Mouse (Mus musculus) spleen, adult 12 weeks (tissue): Measurements from ENCODE around the gene Gdpd1.
"Not testable (repeated sequence)": the region's sequence is repeated elsewhere in the genome, so short reads cannot be mapped to it uniquely, and the experiment has no call there.

Experiments used
- DNase-seq: peaks from one replicate; pipeline ENCODE4 v3.0.0; 2022; ENCODE audit warnings: low spot score

The Gdpd1 gene

DNA sequence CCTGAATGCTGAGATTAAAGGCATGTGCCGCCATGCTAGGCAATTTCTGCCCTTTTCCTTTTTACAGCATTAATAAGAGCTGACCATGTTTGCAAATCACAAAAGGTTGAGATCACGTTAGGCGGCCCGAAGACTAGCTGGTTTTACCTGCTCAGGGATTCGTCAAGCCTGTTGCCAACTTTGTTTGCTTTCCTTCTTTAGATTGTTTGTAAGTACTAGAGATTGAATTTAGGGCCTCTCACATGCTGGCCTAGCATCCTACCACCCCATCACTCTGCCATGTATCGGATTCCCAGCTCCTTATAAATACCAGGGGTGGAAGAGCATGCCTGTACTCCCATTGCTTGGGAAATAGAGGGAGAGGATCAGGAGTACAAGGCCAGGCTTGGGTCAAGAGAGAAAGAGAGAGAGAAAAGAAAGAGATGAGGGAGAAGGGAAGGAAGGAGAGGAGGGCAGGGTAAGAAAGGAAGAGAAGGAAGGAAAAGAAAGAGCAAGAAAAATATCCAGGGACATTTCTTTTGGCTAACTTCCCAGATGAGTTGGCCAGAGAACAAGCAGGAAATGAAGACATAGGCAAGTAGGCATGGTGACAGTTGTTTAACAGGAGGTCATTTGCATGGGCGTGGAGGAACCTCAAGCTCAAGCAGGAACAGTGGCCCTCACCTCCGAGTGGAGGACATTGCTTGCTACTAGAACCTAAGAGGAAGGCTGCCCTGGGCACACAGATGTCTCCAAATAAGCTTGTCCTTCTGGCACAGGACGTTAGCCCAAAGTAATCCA lies 47.6 kb downstream of the Gdpd1 start:
- no peak for DNase-seq

DNA sequence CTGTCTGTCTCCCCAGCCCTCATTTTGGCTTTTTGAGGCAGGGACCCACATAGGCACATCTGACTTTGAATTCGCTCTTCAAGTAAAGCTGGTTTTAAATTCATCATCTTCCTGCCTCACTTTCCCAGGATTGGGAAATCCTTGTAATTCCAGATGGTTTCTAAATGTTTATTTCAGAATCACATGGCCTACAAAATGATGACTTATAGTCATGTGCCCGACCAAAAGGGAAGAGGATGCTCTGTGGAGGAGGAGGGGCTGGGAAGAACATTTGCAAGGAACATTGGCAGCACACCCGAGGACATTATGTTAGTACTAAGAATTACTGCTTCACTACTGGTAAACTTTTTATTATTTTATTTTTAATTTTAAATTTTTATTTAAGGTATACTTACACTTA lies 48.5 kb downstream of the Gdpd1 start:
- no peak for DNase-seq

DNA sequence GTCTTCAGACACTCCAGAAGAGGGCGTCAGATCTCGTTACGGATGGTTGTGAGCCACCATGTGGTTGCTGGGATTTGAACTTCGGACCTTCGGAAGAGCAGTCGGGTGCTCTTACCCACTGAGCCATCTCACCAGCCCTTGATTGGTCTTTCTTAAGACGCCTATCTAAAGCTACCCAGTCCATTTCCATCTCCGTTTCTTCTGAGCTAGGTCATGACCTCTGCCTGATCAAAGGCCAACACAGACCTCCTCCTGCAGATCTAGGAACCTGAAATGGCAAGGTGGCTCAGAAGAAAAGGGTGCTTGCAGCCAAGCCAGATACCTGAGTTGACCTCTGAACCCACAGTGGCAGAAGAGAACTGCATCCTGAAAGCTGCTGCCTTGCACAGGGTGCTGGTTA lies 50.6 kb downstream of the Gdpd1 start:
- not testable (repeated sequence) for DNase-seq

DNA sequence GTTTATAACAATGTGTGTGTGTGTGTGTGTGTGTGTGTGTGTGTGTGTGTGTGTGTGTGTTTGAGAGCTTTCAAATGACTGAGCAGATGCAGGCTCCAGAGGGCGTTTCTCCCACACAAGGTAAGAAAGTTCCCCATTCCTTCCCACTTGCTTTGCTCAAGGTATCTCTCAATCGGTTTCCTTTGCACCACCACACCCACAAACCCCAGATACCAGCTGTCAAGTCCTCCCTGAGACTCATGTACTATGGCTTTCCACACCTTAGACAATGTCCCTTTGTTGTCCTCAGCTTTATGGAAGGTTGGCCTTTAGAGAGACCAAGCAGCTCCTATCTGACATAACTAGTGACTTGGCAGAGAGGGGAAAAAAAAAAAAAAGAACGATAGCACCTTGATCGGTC lies 51.1 kb downstream of the Gdpd1 start:
- no peak for DNase-seq

DNA sequence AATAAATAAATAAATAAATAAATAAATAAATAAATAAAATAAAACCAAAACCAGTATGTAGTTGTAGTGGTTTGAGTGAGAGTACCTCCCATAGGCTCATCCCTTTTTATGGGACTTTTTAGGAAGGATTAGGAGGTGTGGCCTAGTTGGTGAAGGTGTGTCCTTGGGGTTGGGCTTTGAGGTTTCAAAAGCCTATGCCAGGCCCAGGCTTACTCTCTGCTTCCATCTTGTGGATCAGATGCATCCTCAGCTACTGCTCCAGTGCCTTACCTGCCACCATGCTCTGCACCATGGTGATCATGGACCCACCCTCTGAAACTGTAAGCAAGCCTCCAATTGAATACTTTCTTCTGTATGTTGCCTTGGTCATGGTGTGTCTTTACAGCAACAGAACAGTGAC lies 52.3 kb downstream of the Gdpd1 start:
- DNase-seq = no peak

DNA sequence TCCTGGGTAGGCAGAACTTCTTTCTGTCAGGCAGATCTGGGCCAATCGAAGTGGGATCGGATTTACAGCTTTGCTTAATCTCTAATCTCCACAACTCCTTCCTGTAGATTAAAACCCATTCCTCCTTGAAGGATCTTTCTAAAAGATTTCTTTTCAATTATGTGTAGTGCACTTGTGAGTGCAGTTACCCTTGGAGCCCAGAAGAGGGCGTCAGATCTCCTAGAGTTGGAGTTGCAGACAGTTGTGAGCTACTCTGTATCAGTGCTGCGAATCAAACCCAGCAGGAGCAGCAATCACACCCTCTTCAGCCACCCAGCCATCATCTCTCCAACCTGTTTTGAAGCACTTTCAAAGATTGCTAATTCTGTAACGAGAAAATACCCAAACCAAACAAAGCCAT lies 53.4 kb downstream of the Gdpd1 start:
- DNase-seq = no peak

DNA sequence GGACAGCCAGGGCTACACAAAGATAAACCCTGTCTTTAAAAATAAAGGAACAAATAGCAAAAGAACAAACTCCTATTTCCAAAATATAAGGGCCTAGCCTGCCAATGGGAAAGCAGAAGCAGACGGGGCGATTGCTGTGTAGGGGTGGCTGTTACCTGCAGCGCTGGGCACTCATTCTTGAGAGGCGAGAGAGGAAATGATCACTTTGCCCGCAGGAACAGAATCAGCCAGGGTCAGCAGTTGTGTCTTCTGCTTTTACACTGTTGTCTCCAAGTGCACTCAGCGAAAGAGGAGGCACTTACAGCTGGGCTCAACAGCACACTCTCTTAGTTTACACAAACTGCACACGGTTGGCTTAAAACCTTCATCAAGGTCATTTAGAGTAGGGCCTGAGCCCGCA lies 54.4 kb downstream of the Gdpd1 start:
- no peak for DNase-seq

DNA sequence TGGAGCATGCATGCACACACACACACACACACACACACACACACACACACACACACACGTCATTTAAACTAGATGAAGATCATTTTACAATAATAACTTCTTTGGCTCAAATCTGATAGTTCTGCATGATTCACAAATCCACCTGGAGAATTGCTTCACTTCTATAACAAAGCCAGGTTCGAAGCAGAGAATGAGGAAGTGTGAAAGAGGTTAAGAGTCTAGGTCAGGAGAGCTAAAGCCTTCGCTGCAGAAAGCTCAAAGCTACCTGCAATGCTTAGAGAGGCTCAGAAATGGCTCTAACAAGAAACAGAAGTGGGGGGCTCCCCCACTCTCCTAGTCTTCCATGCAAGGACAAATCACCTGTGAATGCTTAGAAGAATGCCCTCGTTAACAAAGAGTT lies 55.8 kb downstream of the Gdpd1 start:
- no peak for DNase-seq

DNA sequence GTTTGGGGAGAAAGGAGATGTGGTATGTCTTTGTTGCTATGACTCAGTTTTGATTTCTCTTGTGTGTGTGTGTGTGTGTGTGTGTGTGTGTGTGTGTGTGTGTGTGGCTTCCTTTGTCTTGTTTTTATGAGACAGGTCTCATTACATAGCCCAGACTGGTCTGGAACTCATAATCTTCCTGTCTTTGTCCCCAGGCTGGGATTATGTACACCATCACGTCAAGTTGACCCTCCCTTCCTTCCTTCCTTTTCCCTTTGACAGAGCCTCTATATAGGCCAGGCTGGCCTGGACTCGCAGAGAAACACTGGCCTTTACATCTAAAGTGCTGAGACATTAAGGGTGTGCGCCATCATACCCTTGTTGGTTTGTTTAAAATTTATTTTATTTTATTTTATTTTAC lies 58.2 kb downstream of the Gdpd1 start:
- DNase-seq = no peak

DNA sequence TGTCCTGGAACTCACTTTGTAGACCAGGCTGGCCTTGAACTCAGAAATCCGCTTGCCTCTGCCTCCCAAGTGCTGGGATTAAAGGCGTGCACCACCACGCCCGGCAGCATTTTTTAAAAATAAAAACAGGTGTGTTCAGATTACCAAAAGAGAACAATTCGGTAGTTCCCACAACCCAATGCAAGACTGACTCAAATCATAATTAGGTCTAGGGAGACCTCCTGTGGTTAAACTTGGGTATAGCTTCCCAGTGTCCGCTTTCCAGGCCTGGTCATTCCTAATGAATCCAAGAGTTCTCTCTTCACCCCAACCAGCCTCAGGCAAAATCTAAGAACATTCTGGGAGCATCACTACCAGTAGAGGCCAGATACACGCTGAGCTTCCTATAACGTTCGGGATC lies 63.4 kb downstream of the Gdpd1 start:
- DNase-seq = no peak

DNA sequence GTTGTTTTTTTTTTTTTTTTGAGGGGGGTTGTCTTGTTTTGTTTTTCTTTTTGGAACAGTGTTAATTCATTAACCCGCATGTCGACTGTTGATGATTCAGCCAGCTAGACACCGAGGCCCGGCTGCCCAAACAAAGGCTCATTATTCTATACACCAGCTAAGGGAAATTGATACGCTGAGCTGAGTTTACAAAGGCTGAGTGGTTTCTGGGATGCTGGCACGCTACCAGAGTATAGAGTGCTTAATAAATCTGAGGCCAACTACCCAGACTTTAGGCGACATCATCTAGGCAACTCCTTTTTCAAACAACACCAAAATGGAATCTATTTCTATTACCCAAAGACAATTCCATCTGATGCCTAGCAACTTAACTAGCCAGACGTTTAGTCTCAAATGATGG lies 66.5 kb downstream of the Gdpd1 start:
- DNase-seq = no peak

DNA sequence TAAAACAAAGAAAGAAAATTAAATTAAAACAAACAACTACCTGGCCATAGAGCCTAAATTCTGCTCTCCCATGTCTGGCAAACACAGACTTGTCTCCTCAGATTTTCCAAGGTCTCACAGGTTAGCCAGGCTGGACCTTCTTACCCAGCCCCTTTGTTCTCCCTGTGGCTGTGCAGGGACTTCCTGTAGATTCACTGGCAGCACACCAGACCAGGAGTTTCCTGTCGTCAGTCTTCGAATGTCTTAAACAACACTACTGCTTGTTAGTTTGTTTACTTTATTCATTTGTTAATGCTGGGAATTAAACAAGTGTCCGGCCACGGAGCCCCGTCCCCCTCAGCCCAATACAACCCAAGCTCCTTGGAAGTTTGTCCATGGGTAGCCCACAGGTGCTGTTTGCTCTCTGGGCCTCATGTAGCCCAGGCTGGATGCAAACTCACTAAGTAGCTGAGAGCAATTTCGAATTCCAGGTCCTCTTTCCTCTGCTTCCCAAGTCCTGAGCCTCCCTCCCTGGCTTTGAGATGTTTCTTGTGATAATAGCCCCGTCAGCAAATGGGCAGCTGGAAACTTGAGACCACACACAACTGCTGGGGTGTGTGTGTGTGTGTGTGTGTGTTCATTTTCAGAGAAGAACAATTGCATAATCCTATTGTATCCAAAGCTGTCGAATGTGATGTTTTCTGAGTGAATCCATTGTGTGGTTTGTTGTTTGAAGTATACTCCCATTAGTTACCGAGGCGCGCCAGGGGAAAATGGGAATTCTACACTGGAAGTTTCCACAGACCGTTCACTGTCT lies 68.7 kb downstream of the Gdpd1 start:
- no peak for DNase-seq

DNA sequence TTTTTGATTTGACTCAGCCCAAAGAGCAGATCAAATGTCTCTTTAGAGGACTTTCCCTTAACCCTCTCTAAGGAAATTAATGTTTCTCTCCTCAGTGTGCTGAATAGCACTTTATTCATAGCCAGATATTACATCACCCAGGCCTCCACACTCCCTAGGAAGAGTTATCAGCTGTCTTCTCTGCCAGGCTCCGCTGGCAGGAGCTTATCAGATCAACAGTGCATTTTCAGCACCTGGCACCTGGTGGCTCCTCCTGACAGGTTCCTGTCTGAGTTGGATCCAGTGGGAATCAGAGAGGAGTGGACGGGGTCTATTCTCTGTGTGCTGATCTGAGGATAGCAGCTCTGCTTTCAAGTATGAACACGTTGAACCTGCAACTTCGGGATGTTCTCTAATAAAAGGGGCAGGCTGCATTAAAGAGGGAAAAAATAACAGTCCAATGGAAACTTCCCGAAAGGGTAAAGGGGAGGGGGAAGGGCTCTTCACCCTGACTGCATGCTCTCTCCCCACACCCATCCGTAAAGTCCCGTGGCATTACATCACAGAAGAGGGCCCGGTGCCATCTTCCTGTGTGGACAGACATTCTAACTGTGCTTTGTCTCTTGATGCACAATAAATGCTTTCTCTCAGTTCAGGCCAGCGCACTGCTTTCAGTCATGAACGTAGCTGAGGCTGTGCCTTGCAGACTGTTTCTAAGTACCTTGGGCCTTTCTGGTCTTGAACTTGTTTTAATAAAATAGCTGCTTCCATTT lies 71.6 kb downstream of the Gdpd1 start:
- no peak for DNase-seq

DNA sequence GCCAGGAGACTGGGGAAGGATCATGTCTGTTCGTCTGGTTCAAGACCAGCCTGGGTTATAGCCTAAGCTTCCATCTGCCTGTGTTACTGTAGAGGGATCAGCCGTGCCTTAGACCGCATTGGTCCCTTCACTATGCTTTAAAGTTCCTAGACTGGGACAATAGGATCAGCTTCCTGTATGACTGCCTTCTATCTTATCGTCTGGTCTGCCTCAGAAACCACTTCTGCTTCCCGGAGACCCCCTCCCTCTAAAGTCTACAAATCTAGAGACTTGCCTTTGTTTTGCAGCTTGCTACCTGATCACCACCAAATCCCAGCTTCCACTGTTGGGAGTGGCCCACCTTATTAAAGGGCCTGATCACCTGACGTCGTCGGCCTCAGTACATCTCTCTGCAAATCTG lies 72.6 kb downstream of the Gdpd1 start:
- no peak for DNase-seq

DNA sequence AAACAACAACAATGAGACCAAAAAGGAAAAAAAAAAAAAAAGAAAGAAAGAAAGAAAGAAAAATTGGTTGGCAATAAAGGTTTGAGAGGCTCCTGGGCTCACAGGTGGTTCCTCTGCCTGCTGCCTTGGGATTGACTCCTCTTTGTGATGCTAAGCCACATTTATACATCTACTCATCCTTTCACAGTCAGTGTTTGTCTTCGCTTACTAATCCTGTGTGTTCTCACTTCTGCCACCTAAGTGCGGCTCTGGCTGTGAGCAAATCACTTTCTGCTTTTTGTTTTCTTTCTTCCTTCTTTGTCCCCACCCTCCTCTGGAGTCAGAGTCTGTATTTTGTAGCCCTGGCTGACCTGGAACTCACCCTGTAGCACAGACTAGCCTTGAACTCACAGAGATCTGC lies 77.6 kb downstream of the Gdpd1 start:
- DNase-seq = no peak

DNA sequence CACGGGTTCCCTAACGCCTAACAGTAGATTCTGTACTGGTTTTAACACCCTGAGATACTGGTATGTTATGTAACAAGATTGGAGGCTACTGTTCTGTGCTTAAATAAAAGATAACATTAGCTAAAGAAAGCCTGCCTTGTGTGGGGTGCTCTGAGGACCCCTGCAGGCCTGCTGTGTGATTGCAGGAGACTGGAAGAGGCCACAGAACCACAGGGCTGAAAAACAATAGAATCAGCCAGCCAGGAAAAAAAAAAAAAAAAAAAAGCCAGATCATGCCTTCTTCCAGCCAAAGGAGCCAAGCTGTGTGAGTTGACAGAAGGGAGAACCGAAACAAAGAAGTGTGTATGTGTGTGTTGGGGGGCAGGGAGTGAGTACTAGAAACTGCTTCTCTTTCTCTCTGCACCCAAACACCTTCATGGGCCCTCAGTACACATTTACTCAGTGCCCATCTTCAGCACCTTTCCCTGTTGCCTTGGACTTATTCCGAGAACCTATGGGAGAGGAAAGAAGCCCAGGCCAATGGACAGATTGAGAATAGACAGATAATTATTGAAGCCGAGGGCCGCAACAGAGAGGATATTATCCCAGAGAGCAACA lies 78.1 kb downstream of the Gdpd1 start:
- DNase-seq = no peak

DNA sequence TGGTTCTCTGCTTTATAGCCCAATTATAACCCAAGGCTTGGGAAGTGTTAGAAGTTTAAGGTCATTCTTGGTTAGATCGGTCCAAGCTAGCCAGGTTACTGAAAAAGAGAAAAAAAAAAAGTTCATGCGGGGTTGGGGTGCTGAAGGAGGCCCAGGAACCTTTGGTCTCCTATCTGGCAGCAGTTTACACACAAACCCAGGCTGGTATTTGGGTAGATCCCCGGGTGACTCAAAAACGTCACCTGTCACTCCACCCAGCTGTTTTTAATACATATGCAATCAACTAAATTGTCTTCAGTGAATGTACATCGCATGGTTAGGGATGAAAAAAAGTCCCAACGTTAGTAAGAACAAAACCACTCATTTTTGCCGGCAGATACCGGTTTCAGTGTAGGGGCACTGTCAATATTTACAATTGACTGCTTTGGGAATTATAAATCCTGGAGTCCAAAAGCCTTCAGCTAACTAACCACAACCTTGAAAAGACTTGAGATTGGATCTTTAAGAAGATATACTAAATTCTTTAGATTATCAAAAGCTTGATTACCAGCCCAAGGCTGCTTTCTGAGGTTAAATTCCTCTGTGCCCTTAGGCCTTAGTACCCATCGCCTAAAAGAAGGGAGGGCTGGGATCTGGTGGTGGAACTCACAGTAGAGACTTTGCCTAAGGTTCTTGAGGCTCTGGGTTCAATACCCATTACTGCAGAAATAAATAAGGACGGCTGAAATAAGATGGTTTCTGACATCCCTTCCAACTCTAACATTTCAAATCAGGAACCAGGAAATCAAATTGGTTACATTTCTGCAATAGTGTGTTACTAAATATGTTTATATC lies 78.9 kb downstream of the Gdpd1 start:
- no peak for DNase-seq

DNA sequence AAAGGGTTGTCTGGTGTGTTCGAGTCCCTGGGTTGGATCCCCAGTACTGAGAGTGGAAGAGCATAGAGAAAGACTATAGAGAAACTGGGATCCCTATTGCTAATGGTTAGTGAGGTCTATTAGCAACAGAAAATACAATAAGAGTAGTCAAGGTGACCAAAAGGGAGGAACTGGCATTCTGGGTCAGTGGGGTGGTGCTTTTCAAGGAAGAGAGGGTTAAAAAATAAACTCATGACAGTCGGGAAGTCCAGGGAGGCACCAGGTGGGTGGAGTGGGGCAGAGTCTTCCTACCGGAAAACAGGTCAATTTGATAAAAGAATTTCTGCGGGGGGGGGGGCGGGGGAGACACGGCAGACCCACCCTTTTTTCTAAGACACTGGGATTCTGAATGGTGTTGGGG lies 79.5 kb downstream of the Gdpd1 start:
- DNase-seq = no peak

DNA sequence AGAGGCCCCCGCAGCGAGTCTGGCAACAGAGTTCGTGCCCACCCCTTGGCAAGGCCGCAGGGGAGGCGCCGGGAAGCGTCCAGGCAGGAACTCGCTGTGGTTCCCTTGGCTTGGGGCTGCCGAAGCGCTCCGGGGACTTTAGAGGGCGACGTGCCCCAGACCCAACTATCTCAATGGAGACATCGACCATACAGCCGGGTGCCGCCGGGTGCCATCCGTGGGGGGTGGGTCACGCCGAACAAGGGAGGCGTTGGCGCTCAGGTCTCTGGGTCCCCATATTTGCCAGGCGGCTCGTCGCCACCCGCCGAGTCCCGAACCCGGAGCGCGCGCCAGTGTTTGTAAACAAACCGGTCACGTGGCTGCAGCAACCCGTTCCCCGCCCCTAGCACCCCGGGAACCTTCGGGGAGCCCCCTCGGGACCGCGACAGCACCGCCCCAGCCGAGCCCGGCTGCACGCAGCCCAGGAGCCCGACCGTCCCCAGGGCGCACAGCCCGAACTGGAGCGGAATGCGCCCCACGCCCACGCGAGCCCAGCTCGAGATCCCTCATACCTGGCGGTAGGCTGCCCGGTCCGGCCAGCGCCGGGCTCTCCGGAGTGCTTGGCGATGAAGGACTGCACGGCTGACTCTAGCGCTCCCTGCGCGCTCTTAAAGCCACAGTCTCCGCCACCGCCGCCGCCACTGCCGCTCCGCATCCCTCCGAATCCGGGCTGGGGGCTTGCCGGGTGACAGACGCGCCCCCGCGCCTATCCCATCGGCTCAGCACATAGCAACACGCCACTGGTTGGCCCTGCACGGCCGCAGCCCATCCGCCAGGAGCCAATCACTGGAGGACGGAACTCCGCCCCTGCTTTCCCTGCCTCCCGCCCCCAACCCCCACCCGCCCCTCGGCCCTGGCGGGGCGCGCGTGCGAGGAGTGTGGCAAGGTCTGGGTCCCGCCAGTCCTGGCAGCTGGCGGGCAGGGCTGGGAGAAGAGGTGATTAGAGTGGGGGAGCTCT lies 80.5 kb downstream of the Gdpd1 start, which contains the start of gene Ypel2:
Gene Ypel2 (minus strand): TSS at position 667 of the 997 bp plus-strand sequence.
- DNase-seq = peak; percentile 61

DNA sequence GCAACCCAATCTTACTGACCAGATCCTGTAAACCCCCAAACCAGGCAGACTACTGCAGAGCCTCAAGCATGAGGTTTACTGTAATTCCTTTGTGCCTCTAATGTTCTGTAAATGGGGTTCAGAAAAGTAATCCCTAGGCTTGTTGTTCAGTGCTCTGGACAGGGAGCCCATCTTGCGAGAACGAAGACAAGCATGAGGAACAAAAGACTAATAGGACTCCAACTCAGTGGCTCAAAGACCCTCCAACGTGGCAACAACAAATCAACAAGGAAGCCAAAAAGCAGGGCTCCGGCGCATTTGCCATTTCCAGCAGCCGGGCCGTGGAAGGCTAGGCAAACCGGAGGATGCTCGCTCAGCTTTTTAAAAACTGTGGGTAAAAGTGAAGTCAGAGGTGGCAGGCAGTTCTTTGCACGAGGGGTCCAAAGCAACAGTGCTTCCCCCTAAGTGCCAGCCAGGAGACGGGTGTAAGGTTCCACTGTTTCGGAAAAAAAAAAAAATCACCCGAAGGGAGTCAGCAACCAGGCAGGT lies 81.3 kb downstream of the Gdpd1 start:
- no peak for DNase-seq
